ENCODE assay signal across 8 mouse cellular contexts in the genomic region with DNA sequence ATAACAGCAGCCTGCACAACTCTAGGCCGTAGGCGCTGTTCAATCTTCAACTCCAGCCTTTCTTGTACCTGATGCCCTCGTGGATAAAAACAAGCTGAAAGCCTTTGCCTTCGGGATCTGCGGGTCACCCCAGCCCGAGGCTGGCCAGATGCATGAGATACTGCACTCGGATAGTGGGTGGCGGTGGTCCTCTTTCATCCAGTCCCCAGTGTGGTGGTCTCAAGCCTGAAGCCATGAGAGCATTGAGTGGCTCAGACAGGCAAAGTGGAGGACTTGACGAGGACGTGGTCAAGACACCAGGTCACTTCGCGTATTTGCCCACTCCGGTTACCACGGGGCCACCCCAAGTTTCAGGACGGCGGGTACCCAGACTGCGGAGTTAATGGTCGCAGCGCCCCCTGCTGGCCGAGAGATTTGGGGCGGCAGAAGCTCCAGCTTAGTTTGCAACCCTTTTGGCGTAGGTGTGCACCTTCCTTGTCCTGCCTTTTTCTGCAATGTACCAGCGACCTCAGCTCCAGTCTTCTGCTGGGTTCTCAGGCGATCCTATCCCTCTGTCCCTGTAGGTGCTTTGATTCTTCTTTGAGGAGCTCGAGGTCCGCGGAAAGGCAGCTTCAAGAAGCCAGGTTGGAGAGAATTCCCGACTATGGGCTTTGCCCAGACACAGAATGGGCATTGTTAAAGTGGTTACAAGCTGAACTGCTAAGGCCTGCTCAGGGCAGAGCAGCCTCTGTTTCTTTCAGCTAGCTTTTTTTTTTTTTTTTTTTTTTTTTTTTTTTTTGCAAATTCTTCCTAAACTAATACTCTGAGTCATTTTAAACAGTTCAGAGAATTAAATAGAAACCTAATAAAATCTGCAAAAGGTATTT. TPM values are rescaled to one million over a fixed set of nuclear protein-coding genes. Genes with fewer than 3 reads are reported as not detected.
DNase-seq lines count a peak whose midpoint lies in the region; ATAC-seq and TF ChIP-seq lines count a peak whose summit lies in the region.

No protein-coding gene starts in this region.

- H3K9ac ChIP-seq in midbrain, postnatal 0 days (replicated peaks; ENCODE audit: low read length, poor library complexity, severe bottlenecking), result no peak overlapping the region

- no peaks in the 10 kb centered on the region for H3K9me3 ChIP-seq in midbrain, postnatal 0 days (ENCODE audit: low read length)

- no peak overlapping the region for H3K27ac ChIP-seq in midbrain, postnatal 0 days (ENCODE audit: low read depth, low read length)

- no peaks in the 10 kb centered on the region for H3K36me3 ChIP-seq in midbrain, postnatal 0 days (ENCODE audit: insufficient read depth, low read length)

- H3K27me3 ChIP-seq in midbrain, postnatal 0 days (ENCODE audit: insufficient read depth, low read length), result no peaks in the 10 kb centered on the region; the same call in 1 of the 2 replicates

- ATAC-seq in midbrain, postnatal 0 days (ENCODE audit: low FRiP score), result no peak

- WGBS in midbrain, postnatal 0 days, result 10% methylated on average over 28 of the region's 28 CpGs

- DNase-seq in ovary, postnatal 10 days (ENCODE audit: low spot score), result peak; percentile 75
- no peak for DNase-seq in ovary, adult 18-20 months (ENCODE audit: low spot score)
- peak; percentile 81 for DNase-seq in embryo, embryonic 10.5 days (ENCODE audit: low spot score)
- peak; percentile 79 to 83 for DNase-seq in gastrocnemius, postnatal 4 days (ENCODE audit: low spot score in 2 of 2)
- peak; percentile 84 for DNase-seq in kidney, adult 11 months
- peak; percentile 79 for DNase-seq in liver
- peak; percentile 62 for DNase-seq in midbrain, postnatal 0 days (ENCODE audit: low spot score)
- peak; percentile 57 for DNase-seq in spleen, postnatal 36 days (ENCODE audit: low spot score in 2 of 2)

- peak; percentile 81 for TF ChIP-seq CTCF in midbrain, postnatal 0 days (IDR thresholded peaks at IDR 0.05)

- H3K4me1 ChIP-seq in midbrain, postnatal 0 days (ENCODE audit: insufficient read depth, low read length), result no peaks in the 10 kb centered on the region

- H3K4me2 ChIP-seq in midbrain, postnatal 0 days (ENCODE audit: low read depth, low read length, poor library complexity, severe bottlenecking), result no peak overlapping the region

- no peak overlapping the region for H3K4me3 ChIP-seq in midbrain, postnatal 0 days (ENCODE audit: low read depth, low read length)

RNA-seq across cellular contexts. Expression of a gene that starts 14.4 kb away (rescaled TPM):
- 10 to 100 TPM; 18.5 to 21.0 TPM for total RNA-seq in gastrocnemius, postnatal 4 days (2021)
- 78.0 and 95.4 TPM in 2 replicates for total RNA-seq in midbrain, postnatal 0 days (2014; rRNA removed)
- 69.1 and 72.5 TPM in 2 replicates for polyA plus RNA-seq in midbrain, postnatal 0 days (2015; fragmentation: Nextera tagmentation; extraction: Ambion mirVana)

RNA-seq across cellular contexts. Expression of a gene that starts 56.9 kb away (rescaled TPM):
- total RNA-seq in gastrocnemius, postnatal 4 days (2021), result 10 to 100 TPM; 20.8 to 22.0 TPM
- 25.4 and 31.5 TPM in 2 replicates for total RNA-seq in midbrain, postnatal 0 days (2014; rRNA removed)
- 38.2 and 41.7 TPM in 2 replicates for polyA plus RNA-seq in midbrain, postnatal 0 days (2015; fragmentation: Nextera tagmentation; extraction: Ambion mirVana)

RNA-seq across cellular contexts. Expression of a gene that starts 57.3 kb away (rescaled TPM):
- total RNA-seq in gastrocnemius, postnatal 4 days (2021), result 1 to 10 TPM; 6.9 to 9.0 TPM
- 9.3 and 11.5 TPM in 2 replicates for total RNA-seq in midbrain, postnatal 0 days (2014; rRNA removed)
- 5.5 and 7.0 TPM in 2 replicates for polyA plus RNA-seq in midbrain, postnatal 0 days (2015; fragmentation: Nextera tagmentation; extraction: Ambion mirVana)
